Mouse (Mus musculus): Measurements from ENCODE around the gene P2ry6.
A peak's percentile ranks its signal among the peaks of the same experiment; 100 is the strongest.

The P2ry6 gene

GRCm38 (mm10) chr7:100916526-100916925 lies 57.9 kb downstream of the P2ry6 start:
- peak; percentile 19 for DNase-seq (ENCODE audit: low spot score)

GRCm38 (mm10) chr7:100915204-100915603 lies 59.2 kb downstream of the P2ry6 start:
- no peak for DNase-seq (ENCODE audit: low spot score)

GRCm38 (mm10) chr7:100911791-100912190 lies 62.7 kb downstream of the P2ry6 start:
- peak; percentile 30 for DNase-seq (ENCODE audit: low spot score)

- peak; percentile 52 for DNase-seq (ENCODE audit: low spot score)
These were observed 63.1 kb downstream of the P2ry6 start for GRCm38 (mm10) chr7:100911246-100911770.

- DNase-seq (ENCODE audit: low spot score), result peak; percentile 31
These were observed 65.9 kb downstream of the P2ry6 start for GRCm38 (mm10) chr7:100908567-100908966.

- no peak for DNase-seq (ENCODE audit: low spot score)
These were observed 66.4 kb downstream of the P2ry6 start for GRCm38 (mm10) chr7:100908061-100908460.

DNA sequence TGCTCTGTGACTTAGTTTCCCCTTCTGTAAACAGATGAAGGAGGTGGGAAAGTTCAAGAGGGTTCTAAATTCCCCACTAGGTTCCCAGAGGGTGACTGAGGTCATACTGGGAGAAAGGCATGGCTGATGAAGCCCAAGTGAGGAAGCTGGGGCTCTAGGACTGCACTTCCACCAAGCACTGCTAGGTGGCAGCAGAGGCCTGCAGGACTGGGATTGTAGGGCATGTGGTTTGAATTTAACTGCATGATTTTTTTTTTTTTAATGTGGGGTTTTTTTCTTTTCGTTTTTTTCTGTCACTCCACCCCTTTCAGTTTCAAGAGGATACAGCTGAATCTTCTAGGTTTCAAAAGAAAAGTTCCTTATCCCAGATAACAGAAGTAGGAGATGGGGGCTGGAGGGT lies 67.2 kb downstream of the P2ry6 start:
- peak; percentile 71 for DNase-seq (ENCODE audit: low spot score)

- no peak for DNase-seq (ENCODE audit: low spot score)
These were observed 68.2 kb downstream of the P2ry6 start for GRCm38 (mm10) chr7:100906029-100906789.

- no peak for DNase-seq (ENCODE audit: low spot score)
These were observed 69.4 kb downstream of the P2ry6 start for GRCm38 (mm10) chr7:100905037-100905436.

DNA sequence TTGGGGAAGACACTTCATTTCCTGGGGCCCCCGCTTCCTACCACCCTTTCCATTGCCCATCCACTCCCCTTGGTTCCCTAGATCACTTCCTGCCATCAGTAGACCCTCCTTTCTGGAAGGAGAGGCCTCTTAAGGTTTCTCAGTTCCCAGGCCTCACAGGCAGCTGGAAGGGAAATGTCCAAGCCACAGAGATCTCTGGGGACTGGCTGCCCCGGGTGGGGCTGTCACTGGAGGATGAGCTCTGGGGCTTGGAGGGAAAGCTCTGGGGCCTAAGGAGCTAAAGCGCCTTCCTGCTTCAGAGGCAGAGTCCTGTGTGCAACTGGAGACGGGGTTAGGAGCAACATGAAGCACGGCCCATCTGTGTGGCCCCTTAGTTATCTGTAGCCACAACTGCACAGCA lies 69.8 kb downstream of the P2ry6 start:
- DNase-seq (ENCODE audit: low spot score), result no peak

DNA sequence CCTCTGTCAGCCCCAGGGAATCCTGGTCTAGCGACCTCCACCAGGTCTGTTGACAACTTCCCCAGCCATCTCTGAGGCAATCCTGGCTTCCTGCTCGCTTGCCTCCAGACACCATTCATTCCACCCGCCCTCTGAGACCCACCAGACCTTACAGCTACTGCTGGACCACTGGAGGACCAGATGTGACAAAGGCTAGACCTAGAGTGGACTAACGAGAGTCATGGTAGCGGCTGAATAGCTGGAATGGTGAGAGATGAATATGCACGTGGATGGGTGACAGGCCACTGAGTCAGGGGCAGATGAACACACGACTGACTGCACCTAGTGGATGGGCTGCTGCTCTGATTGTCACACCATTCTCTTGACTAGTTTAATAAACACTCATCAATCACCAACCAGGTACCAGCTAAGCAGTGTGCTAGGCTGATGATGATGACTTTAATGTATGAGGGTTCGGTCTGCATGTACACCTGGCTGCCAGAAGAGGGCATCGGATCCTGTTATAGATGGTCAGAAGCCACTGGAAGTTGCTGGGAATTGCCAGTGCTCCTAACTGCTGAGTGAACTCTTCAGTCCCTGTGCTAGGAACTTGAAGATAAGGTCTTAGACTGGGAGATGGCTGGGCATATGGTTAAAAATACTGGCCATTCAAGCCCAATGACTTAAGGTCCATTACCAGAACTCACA lies 71.9 kb downstream of the P2ry6 start:
- no peak for DNase-seq (ENCODE audit: low spot score)

DNA sequence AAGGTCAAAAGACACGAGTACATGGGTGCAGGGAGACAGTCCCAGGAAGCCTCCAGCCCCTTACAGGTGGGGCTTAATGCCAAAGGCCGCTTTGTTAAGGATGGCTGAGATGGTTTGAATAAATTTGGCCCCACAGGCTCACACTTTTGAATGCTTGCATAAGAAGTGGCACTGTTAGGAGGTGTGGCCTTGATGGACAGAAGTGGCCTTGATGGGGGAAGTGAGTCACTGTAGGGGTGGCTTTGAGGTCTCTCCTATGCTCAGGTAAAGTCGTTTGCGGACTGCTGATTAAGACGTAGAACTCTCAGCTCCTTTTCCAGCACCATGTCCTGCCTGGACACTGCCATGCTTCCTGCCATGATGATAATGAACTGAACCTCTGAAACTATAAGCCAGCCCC lies 76.6 kb downstream of the P2ry6 start:
- DNase-seq (ENCODE audit: low spot score), result no peak

DNA sequence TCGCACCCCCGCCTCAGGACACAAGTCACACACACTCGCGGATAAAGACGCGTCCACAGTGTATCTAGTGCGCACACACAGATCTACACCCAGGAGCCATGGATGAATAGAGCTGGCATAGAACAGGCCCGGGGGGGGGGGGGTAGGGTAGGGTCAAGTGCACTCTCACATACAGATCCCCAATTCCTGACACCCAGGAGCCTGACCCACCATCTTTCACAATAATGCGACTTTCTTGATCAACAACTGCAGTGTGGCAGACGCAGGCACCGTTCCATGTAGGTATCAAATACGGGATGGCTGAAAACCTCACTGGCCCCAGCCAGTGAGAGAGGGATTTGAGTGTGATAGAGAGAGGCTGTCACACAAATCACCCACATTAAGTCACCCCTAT lies 79.6 kb downstream of the P2ry6 start:
- DNase-seq (ENCODE audit: low spot score), result no peak

GRCm38 (mm10) chr7:100894057-100894832 lies 80.2 kb downstream of the P2ry6 start:
- DNase-seq (ENCODE audit: low spot score), result peak; percentile 69

DNA sequence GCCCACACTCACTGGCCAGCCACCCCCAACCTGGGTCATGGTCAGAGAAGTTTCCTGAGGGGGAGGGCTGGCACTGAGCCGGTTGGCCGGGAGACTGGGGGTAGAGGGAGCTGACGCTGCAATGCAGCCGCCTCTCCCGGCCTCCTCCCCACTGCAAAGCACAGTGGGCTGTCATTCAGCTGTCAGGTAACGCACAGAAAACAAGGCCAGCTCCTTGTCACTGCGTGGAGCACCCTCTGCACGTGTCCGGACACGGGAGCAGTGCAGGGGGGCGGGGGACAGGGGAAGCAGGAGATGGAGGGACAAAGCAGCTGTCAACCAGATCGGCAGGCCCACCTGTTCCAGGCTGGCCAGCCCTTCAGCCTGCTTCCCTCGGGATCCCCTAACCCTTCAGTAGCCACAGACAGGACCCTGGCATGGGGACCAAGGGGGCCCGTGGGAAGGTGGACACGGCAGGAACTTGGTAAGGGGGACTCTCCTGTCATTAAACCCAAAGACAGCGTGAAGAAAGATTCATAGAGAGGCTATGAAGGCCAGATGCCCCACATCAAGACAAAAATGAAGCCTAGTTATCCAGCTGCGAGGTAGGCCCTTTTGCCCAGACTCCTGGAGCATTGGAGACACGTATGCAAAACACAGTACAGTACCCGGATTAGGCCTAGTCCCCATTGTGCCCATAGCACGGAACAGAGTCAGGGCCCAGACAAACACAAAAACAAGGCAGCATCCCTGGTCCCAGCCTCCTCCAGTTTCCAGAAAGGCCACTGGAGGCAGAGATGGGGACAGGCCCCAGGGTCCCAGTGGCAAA lies 81.0 kb downstream of the P2ry6 start:
- DNase-seq (ENCODE audit: low spot score), result peak; percentile 15
